Comparison of ENCODE assay signal across 8 mouse cellular contexts in genomic region chr5:57718876-57719593, GRCm38 (mm10). TPM values are rescaled to one million over a fixed set of nuclear protein-coding genes. Genes with fewer than 3 reads are reported as not detected.
DNase-seq lines count a peak whose midpoint lies in the region; ATAC-seq lines count a peak whose summit lies in the region.

No protein-coding gene starts in this region.

- DNase-seq in CD4-positive, CD25-positive, alpha-beta regulatory T cell, adult 2 months (ENCODE audit: low read depth, low spot score), result peak; percentile 15
- DNase-seq in cerebellum, adult 9-11 months, result peak; percentile 29
- peak; percentile 51 to 61 for DNase-seq in frontal cortex, postnatal 25 days (ENCODE audit: low spot score in 2 of 2)
- DNase-seq in limb, embryonic 10.5 days (ENCODE audit: low spot score), result peak; percentile 60
- peak; percentile 14 for DNase-seq in testis, postnatal 14 days (ENCODE audit: low spot score)

- ATAC-seq in CD4-positive, CD25-positive, alpha-beta regulatory T cell, adult 4 months, result no peak
- 0 out of 2 replicates have a peak, but pooled peaks have one; percentile 3 for ATAC-seq in hindbrain, embryonic 16.5 days
- ATAC-seq in midbrain, embryonic 16.5 days, result no peak

- peaks cover 3% of the 10 kb centered on the region; the same call in 1 of the 2 replicates for H3K4me1 ChIP-seq in hindbrain, embryonic 16.5 days (ENCODE audit: control insufficient read depth, insufficient read depth, low read depth, low read length)
- H3K4me1 ChIP-seq in limb, embryonic 10.5 days, result peaks cover 44% of the 10 kb centered on the region
- peaks cover 15% of the 10 kb centered on the region for H3K4me1 ChIP-seq in midbrain, embryonic 16.5 days (ENCODE audit: control insufficient read depth, insufficient read depth, low read length)

- no peaks in the 10 kb centered on the region for H3K27me3 ChIP-seq in hindbrain, embryonic 16.5 days (replicated peaks; ENCODE audit: control insufficient read depth, insufficient read depth, low read length)
- H3K27me3 ChIP-seq in limb, embryonic 10.5 days (ENCODE audit: low read depth, poor library complexity, severe bottlenecking), result peaks cover 31% of the 10 kb centered on the region
- no peaks in the 10 kb centered on the region for H3K27me3 ChIP-seq in midbrain, embryonic 16.5 days (ENCODE audit: control insufficient read depth, insufficient read depth, low read depth, low read length)

- WGBS in hindbrain, embryonic 16.5 days, result 0% methylated on average over 49 of the region's 54 CpGs
- WGBS in limb, embryonic 10.5 days, result under 1% methylated on average over 50 of the region's 54 CpGs
- whole genome bisulfite sequencing in midbrain, embryonic 16.5 days, result under 1% methylated on average over 50 of the region's 54 CpGs

- H3K27ac ChIP-seq in hindbrain, embryonic 16.5 days (ENCODE audit: low read depth, low read length), result peak overlapping the region; percentile 91
- H3K27ac ChIP-seq in limb, embryonic 10.5 days, result peak overlapping the region; percentile 90
- H3K27ac ChIP-seq in midbrain, embryonic 16.5 days (ENCODE audit: low read length), result peak overlapping the region; percentile 89

- peak overlapping the region; percentile 88 for H3K9ac ChIP-seq in hindbrain, embryonic 16.5 days (ENCODE audit: low read depth, low read length)
- H3K9ac ChIP-seq in midbrain, embryonic 16.5 days (ENCODE audit: low read depth, low read length), result peak overlapping the region; percentile 92

- H3K9me3 ChIP-seq in hindbrain, embryonic 16.5 days (ENCODE audit: control insufficient read depth, low read length), result no peaks in the 10 kb centered on the region
- H3K9me3 ChIP-seq in limb, embryonic 10.5 days (replicated peaks), result no peaks in the 10 kb centered on the region
- H3K9me3 ChIP-seq in midbrain, embryonic 16.5 days (replicated peaks; ENCODE audit: control insufficient read depth, low read length, poor library complexity, severe bottlenecking), result no peaks in the 10 kb centered on the region

- no peaks in the 10 kb centered on the region for H3K36me3 ChIP-seq in hindbrain, embryonic 16.5 days (ENCODE audit: control insufficient read depth, insufficient read depth, low read length)
- H3K36me3 ChIP-seq in limb, embryonic 10.5 days, result no peaks in the 10 kb centered on the region
- no peaks in the 10 kb centered on the region for H3K36me3 ChIP-seq in midbrain, embryonic 16.5 days (ENCODE audit: control insufficient read depth, insufficient read depth, low read length)

- H3K4me3 ChIP-seq in hindbrain, embryonic 16.5 days (ENCODE audit: low read length), result peak overlapping the region; percentile 85
- H3K4me3 ChIP-seq in limb, embryonic 10.5 days, result peak overlapping the region; percentile 62
- peak overlapping the region; percentile 85 for H3K4me3 ChIP-seq in midbrain, embryonic 16.5 days (ENCODE audit: low read depth, low read length)

- peak overlapping the region; percentile 77 for H3K4me2 ChIP-seq in hindbrain, embryonic 16.5 days (ENCODE audit: low read length)
- H3K4me2 ChIP-seq in midbrain, embryonic 16.5 days (ENCODE audit: low read length), result peak overlapping the region; percentile 80

RNA-seq across cellular contexts. Expression of gene Pcdh7, which starts 1.3 kb away (rescaled TPM):
- polyA plus RNA-seq in CD4-positive, CD25-positive, alpha-beta regulatory T cell, adult 4 months (2017; shearing (Covaris generic)), result under 1 TPM in 1 of 2 experiments, not detected in 1; 0.06 TPM
- 23.2 and 28.9 TPM in 2 replicates for polyA plus RNA-seq in hindbrain, embryonic 16.5 days (2015; fragmentation: Nextera tagmentation; extraction: Ambion mirVana)
- polyA plus RNA-seq in limb, embryonic 10.5 days (2016; fragmentation: Nextera tagmentation; extraction: Ambion mirVana), result 5.5 and 6.0 TPM in 2 replicates
- polyA plus RNA-seq in midbrain, embryonic 16.5 days (2015; fragmentation: Nextera tagmentation; extraction: Ambion mirVana), result 22.3 and 23.5 TPM in 2 replicates
